Mouse (Mus musculus): ENCODE results near the gene Scgb1b11. TPM values are rescaled to one million over a fixed set of nuclear protein-coding genes. Genes with fewer than 3 reads are reported as not detected.
"Not testable (repeated sequence)": the region's sequence is repeated elsewhere in the genome, so short reads cannot be mapped to it uniquely, and the experiment has no call there.

The Scgb1b11 gene
- not detected for total RNA-seq (2021)
- polyA plus RNA-seq (2012; rRNA removed) = not detected in 2 replicates
- long read RNA-seq = 0 reads

DNA sequence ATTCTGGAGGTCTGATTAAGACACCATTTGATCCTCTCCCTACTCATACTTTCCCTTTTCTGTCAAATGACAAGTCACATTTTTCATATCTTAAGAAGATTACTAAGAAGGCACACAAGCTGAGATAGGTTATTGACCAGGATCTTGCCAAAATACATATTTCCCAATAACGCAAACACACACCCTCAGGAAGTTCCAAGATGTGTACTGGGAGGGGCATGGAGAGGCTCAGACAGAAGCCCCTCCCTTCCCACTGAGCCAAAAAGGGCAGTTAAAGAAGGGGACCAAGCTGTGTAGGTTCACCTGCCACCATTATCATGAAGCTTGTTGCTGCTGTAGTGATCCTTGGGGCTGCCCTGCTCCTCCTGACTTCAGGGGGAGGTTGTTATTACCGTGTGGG, at the start of gene Scgb1b11:
Gene Scgb1b11, plus strand, starts transcription at position 301 of the 400 bp plus-strand sequence.
- DNase-seq = not testable (repeated sequence)

DNA sequence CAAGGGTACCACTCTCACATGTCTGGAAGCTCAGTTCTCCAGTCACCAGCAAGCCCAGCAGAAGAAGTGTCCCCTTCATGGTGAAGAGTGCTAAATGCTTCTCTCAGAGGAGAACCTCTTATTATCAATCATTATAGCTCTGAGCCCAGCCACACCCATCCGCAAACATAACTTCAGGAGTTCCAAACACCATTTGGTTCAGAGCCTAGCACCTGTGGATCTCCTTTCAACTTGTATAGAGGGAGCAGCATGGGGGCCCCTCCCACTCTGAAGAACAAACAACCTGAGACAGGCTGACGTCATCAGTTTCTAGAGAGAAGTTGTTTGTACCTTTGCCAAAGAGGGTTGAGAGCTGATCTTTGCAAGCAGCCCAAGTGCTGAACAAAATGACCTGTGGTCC, 11.6 kb upstream of the Scgb1b11 start, which contains the start of gene Scgb2b11:
Gene Scgb2b11, minus strand, starts transcription at position 101 of the 400 bp plus-strand sequence.
- DNase-seq = not testable (repeated sequence)

Other genes with a start within 250 kb of the Scgb1b11 start
- not detected for gene Scgb1b10, start 122.0 kb upstream of the Scgb1b11 start, total RNA-seq (2021)
- gene Scgb1b10, start 122.0 kb upstream of the Scgb1b11 start, polyA plus RNA-seq (2012; rRNA removed) = not detected in 2 replicates
- not detected for gene Scgb2b11, start 11.7 kb upstream of the Scgb1b11 start, total RNA-seq (2021)
- not detected in 2 replicates for gene Scgb2b11, start 11.7 kb upstream of the Scgb1b11 start, polyA plus RNA-seq (2012; rRNA removed)
- gene Scgb2b12, start 104.4 kb downstream of the Scgb1b11 start, total RNA-seq (2021) = not detected
- gene Scgb2b12, start 104.4 kb downstream of the Scgb1b11 start, polyA plus RNA-seq (2012; rRNA removed) = not detected in 2 replicates
- not detected for gene Scgb1b12, start 111.3 kb downstream of the Scgb1b11 start, total RNA-seq (2021)
- not detected in 2 replicates for gene Scgb1b12, start 111.3 kb downstream of the Scgb1b11 start, polyA plus RNA-seq (2012; rRNA removed)
- not detected for gene Scgb1b29, start 218.7 kb downstream of the Scgb1b11 start, total RNA-seq (2021)
- not detected in 2 replicates for gene Scgb1b29, start 218.7 kb downstream of the Scgb1b11 start, polyA plus RNA-seq (2012; rRNA removed)

All from adrenal gland, adult 2 months (tissue).